Mouse (Mus musculus) erythroblast, embryonic 14.5 days (primary cell): Measurements from ENCODE around the gene Ccdc162.

Experiments used
- GATA1 ChIP-seq: IDR thresholded peaks from 2 replicates; pipeline ENCODE4 v1.6.1; 2012; ENCODE audit warnings: low read length, inconsistent platforms, mixed read lengths
- TAL1 ChIP-seq: IDR thresholded peaks from 3 replicates; pipeline ENCODE4 v1.6.1; 2012; ENCODE audit warnings: low read length, inconsistent platforms, mixed read lengths

DNA sequence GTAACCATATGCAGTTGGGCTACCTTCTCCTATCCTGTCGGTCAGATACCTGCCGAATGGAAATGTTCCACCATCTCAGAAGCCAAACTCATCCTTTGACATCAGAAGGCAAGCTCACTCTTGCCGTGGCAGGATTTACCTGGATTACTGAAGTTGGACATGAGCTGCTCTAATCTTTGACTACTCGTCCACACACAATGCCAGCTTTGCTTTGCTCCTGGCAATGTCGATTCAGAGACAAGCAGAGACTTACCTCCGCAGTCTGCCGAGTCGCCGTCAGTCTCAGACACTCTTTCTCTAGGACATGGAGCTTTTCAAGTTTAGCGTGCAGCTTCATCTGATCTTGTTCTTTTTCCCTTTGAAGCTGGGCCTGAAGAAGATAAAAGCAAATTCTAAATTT is 14.3 kb upstream of the Ccdc162 start:
- no peak for TF ChIP-seq TAL1
- no peak for TF ChIP-seq GATA1
